Mouse (Mus musculus): ENCODE measurements around the gene Mettl8.

DNA sequence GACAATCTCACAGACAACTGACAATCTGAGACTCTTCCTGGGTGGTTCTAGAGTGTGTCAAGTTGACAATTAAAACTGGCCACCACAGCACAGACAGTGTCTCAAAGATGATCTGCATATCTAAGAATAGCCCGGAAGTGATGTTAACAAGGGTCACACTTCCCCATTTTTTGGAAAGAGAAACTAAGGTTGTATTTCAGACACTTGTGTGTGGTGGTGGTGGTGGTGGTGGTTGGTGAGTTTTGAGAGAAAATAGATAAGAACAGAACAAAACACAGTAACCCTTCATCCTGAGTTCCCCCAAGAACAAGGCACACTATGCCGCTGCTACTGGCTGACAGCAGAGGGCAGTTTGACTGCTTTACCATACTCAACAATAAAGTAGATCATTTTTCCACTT lies 90.6 kb downstream of the Mettl8 start:
- TF ChIP-seq POLR2A (IDR thresholded peaks at IDR 0.05; ENCODE audit: low read depth, low read length): no peak
- TF ChIP-seq CTCF (IDR thresholded peaks at IDR 0.05; ENCODE audit: extremely low read depth, insufficient read length, insufficient replicate concordance, low read depth, low read length): no peak

All from small intestine, adult 2 months (tissue).